Mouse (Mus musculus): Measurements from ENCODE around the gene Snx4. TPM values are rescaled to one million over a fixed set of nuclear protein-coding genes. Genes with fewer than 3 reads are reported as not detected.
A peak's percentile ranks its signal among the peaks of the same experiment; 100 is the strongest.
"Not testable (repeated sequence)": the region's sequence is repeated elsewhere in the genome, so short reads cannot be mapped to it uniquely, and the experiment has no call there.

Snx4 gene
- 82.2 and 83.6 TPM in 2 replicates for polyA plus RNA-seq (2015; fragmentation: Nextera tagmentation; extraction: Ambion mirVana)

DNA sequence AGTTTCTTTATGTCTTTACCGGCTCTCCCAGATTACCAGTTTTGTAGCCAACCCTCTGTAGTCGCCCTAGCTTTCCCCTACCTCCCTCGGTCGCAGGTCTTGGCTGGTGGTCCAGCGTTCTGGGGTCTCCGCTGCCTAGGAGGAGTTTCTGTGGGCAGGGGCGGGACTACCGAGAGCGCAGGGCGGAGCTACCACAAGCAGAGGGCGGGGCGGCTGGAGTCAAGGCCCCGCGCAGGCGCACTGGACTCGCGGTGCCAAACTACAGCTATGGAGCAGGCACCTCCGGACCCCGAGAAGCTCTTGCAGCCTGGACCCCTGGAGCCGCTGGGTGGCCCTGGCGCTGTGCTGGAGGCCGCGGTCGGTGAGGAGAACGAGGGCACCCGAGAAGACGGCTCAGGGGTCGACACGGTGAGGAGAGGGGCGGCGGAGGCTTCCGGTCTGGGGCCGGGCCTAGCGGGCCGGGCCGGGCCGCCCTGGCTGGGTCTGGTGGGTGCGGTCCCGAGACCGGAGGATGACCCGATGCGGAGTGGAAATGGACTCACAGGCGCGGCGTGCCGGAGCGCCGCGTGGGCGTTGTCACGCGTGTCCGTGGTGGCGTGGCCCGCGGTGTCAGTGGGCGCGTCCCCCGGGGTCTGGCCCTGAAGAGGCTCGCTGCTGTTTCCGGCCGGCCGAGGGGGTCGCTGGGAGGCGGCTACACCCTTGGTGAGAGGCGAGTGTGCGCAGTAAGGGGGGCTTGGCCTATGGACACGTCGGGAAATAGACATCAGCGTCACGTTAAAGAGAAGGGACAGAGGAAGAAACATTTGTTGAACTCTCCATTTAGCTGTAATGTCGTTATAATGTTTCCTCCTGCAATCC is at the start of gene Snx4:
Snx4 (plus strand) TSS at position 249 of the 858 bp plus-strand sequence.
- peak within 1 kb of the TSS; percentile 72 for H3K9ac ChIP-seq
- H3K27me3 ChIP-seq: no peaks in the 10 kb centered on the region
- peak within 1 kb of the TSS; percentile 54 for H3K4me2 ChIP-seq (replicated peaks)
- no peaks in the 10 kb centered on the region for H3K9me3 ChIP-seq (replicated peaks)
- WGBS: under 1% methylated on average over 72 of the region's 72 CpGs
- no peaks in the 10 kb centered on the region for H3K36me3 ChIP-seq
- ATAC-seq (ENCODE audit: insufficient number of reproducible peaks, low FRiP score, low TSS enrichment, low read depth): peak; percentile 93
- H3K4me3 ChIP-seq (replicated peaks): peak within 1 kb of the TSS; percentile 82
- peaks cover 20% of the 10 kb centered on the region for H3K4me1 ChIP-seq
- H3K27ac ChIP-seq (replicated peaks): peak within 1 kb of the TSS; percentile 77

GRCm38 (mm10) chr16:33210812-33211211 is 40.4 kb upstream of the Snx4 start:
- WGBS: 73% methylated on average over 2 of the region's 2 CpGs
- Histone ChIP-seq H3K36me3 (peaks cover 57% of the 10 kb centered on the region), H3K27ac (replicated peaks) (no peak overlapping the region), H3K9me3 (replicated peaks) (no peaks in the 10 kb centered on the region), H3K9ac (no peak overlapping the region), H3K4me3 (replicated peaks) (no peak overlapping the region), H3K27me3 (no peaks in the 10 kb centered on the region), H3K4me1 (no peaks in the 10 kb centered on the region), H3K4me2 (replicated peaks) (no peak overlapping the region)
- no peak for ATAC-seq (ENCODE audit: insufficient number of reproducible peaks, low FRiP score, low TSS enrichment, low read depth)

GRCm38 (mm10) chr16:33216313-33217003 is 34.8 kb upstream of the Snx4 start:
- no peak for ATAC-seq (ENCODE audit: insufficient number of reproducible peaks, low FRiP score, low TSS enrichment, low read depth)
- 82% methylated on average over 9 of the region's 9 CpGs for WGBS
- peaks cover 33% of the 10 kb centered on the region for H3K36me3 ChIP-seq
- no peaks in the 10 kb centered on the region for H3K9me3 ChIP-seq (replicated peaks)
- no peak overlapping the region for H3K4me3 ChIP-seq (replicated peaks)
- H3K4me2 ChIP-seq (replicated peaks): no peak overlapping the region
- H3K27me3 ChIP-seq: no peaks in the 10 kb centered on the region
- H3K9ac ChIP-seq: no peak overlapping the region
- H3K4me1 ChIP-seq: no peaks in the 10 kb centered on the region
- H3K27ac ChIP-seq (replicated peaks): no peak overlapping the region

- peaks cover 32% of the 10 kb centered on the region for H3K36me3 ChIP-seq
- not testable (repeated sequence) for H3K4me3 ChIP-seq (replicated peaks); H3K9ac ChIP-seq; H3K4me2 ChIP-seq (replicated peaks); H3K9me3 ChIP-seq (replicated peaks); H3K27me3 ChIP-seq; H3K27ac ChIP-seq (replicated peaks); ATAC-seq (ENCODE audit: insufficient number of reproducible peaks, low FRiP score, low TSS enrichment, low read depth); H3K4me1 ChIP-seq
- WGBS: 59% methylated on average over 3 of the region's 3 CpGs
Observed at GRCm38 (mm10) chr16:33217553-33218085, 33.6 kb upstream of the Snx4 start.

DNA sequence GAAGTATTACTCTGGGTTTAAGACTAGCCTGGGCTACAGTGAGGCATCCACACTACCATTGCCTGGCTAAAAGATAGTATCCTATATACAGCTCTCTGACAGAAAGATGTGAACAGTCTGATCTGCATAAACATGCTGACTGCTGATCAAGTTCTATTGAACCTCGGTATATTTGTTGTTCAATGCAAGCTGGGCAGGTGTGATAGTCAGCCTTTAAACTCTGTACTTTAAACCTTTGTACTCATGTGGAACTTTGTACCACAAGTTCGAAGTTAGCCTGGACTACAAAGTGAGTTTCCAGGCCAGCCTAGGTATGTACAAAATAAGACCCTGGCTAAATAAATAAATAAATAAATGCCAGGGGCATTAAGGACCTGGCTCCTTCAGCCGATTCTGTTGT is 28.8 kb upstream of the Snx4 start:
- Histone ChIP-seq H3K9me3 (replicated peaks) (no peaks in the 10 kb centered on the region), H3K36me3 (peaks cover 36% of the 10 kb centered on the region), H3K4me2 (replicated peaks) (no peak overlapping the region), H3K4me1 (no peaks in the 10 kb centered on the region), H3K9ac (no peak overlapping the region), H3K27me3 (no peaks in the 10 kb centered on the region), H3K4me3 (replicated peaks) (no peak overlapping the region), H3K27ac (replicated peaks) (no peak overlapping the region)
- ATAC-seq (ENCODE audit: insufficient number of reproducible peaks, low FRiP score, low TSS enrichment, low read depth): no peak
- 87% methylated on average over 3 of the region's 3 CpGs for WGBS

DNA sequence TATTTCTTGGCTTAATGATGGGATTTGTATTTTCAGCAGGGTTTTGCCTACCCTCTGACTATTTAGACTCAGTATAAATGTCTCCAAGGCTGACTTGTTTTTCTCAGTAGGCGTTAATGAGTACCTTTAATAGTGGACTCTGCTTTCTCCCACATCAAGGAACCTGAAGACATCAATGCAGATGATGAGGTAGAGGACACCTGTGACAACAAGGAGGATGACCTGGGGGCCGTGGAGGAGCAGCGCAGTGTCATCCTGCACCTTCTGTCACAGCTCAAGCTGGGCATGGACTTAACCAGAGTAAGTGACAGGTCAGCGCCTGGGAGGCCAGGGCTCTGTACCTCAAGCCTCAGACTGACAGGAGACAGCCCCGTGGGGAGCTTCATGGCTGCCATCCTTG is 26.9 kb upstream of the Snx4 start:
- H3K4me1 ChIP-seq: no peaks in the 10 kb centered on the region
- peaks cover 52% of the 10 kb centered on the region for H3K36me3 ChIP-seq
- no peaks in the 10 kb centered on the region for H3K27me3 ChIP-seq
- WGBS: 86% methylated on average over 5 of the region's 5 CpGs
- no peak overlapping the region for H3K4me2 ChIP-seq (replicated peaks)
- H3K27ac ChIP-seq (replicated peaks): no peak overlapping the region
- H3K9me3 ChIP-seq (replicated peaks): no peaks in the 10 kb centered on the region
- H3K4me3 ChIP-seq (replicated peaks): no peak overlapping the region
- H3K9ac ChIP-seq: no peak overlapping the region
- no peak for ATAC-seq (ENCODE audit: insufficient number of reproducible peaks, low FRiP score, low TSS enrichment, low read depth)

DNA sequence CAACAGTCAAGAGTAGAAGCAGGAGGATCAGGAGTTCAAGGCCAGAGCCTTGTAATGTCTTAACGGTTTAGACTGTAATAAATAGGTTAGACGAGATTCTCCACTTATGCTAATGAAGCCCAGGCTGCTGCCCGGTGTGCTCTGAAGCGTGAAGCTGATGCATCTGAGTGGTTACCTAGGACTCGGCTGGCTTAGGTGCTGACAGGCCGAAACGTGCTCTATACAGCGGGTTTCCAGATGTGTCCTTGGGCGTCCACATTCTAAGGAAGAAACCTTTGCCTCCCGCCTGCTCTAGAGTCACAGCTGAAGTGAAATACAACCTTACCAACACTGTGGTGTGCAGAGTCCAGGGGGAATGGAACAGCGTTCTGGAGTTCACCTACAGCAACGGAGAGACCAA is 17.1 kb upstream of the Snx4 start:
- H3K9me3 ChIP-seq (replicated peaks): no peaks in the 10 kb centered on the region
- WGBS: 78% methylated on average over 12 of the region's 12 CpGs
- no peak overlapping the region for H3K4me3 ChIP-seq (replicated peaks)
- H3K27ac ChIP-seq (replicated peaks): no peak overlapping the region
- no peak overlapping the region for H3K4me2 ChIP-seq (replicated peaks)
- H3K4me1 ChIP-seq: no peaks in the 10 kb centered on the region
- no peak overlapping the region for H3K9ac ChIP-seq
- no peaks in the 10 kb centered on the region for H3K27me3 ChIP-seq
- H3K36me3 ChIP-seq: peaks cover 33% of the 10 kb centered on the region
- no peak for ATAC-seq (ENCODE audit: insufficient number of reproducible peaks, low FRiP score, low TSS enrichment, low read depth)

DNA sequence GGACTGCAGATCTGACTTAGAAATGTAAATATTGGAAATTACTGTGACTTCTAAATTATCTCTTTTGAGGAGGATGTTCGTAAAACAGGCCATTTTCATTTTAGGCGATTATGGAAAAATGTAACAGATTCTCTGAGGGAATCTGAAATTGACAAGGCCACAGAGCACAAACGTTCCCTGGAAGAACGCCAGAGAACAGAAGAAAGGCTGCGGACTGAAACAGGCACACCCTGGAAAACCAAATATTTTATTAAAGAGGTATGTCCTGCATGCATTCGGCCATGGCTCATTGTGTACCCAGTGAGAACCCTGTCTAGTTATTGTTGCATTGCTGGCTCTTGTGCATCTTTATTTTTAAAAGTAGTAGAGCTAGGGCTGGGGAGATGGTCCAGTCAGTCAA is 15.1 kb upstream of the Snx4 start:
- no peaks in the 10 kb centered on the region for H3K27me3 ChIP-seq
- peak overlapping the region; percentile 63; the same call in 1 of the 2 replicates for H3K27ac ChIP-seq (replicated peaks)
- no peaks in the 10 kb centered on the region for H3K4me1 ChIP-seq
- ATAC-seq (ENCODE audit: insufficient number of reproducible peaks, low FRiP score, low TSS enrichment, low read depth): no peak
- no peak overlapping the region for H3K9ac ChIP-seq
- 37% methylated on average over 6 of the region's 6 CpGs for WGBS
- no peaks in the 10 kb centered on the region for H3K9me3 ChIP-seq (replicated peaks)
- H3K4me3 ChIP-seq (replicated peaks): no peak overlapping the region
- H3K4me2 ChIP-seq (replicated peaks): no peak overlapping the region
- peaks cover 41% of the 10 kb centered on the region for H3K36me3 ChIP-seq

DNA sequence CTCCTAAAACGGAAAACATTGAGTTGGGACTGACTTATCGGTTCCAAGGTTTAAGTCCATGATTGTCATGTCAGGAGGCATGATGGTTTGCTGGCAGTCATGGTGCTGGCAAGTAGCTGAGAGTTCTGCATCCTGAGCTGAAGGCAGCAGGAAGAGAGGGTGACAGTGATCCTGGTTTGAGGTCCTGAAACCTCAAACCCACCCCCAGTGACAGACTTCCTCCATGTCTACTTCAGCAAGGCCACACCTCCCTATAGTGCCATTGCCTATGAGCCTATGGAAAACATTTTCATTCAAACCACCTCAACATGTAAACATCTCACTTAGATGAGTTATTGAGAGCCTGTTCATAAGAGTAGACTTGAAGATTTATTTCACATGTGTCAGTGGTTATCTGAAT is 11.9 kb upstream of the Snx4 start:
- peaks cover 57% of the 10 kb centered on the region for H3K36me3 ChIP-seq
- H3K27me3 ChIP-seq: no peaks in the 10 kb centered on the region
- H3K9me3 ChIP-seq (replicated peaks): no peaks in the 10 kb centered on the region
- no peak for ATAC-seq (ENCODE audit: insufficient number of reproducible peaks, low FRiP score, low TSS enrichment, low read depth)
- H3K4me3 ChIP-seq (replicated peaks): no peak overlapping the region
- no peak overlapping the region for H3K27ac ChIP-seq (replicated peaks)
- no peak overlapping the region for H3K9ac ChIP-seq
- H3K4me1 ChIP-seq: no peaks in the 10 kb centered on the region
- H3K4me2 ChIP-seq (replicated peaks): no peak overlapping the region
- 93% methylated on average over 2 of the region's 2 CpGs for WGBS

- Histone ChIP-seq H3K4me1 (no peaks in the 10 kb centered on the region), H3K9me3 (replicated peaks) (no peaks in the 10 kb centered on the region), H3K27me3 (no peaks in the 10 kb centered on the region), H3K36me3 (peaks cover 55% of the 10 kb centered on the region), H3K27ac (replicated peaks) (no peak overlapping the region), H3K4me2 (replicated peaks) (no peak overlapping the region), H3K4me3 (replicated peaks) (no peak overlapping the region), H3K9ac (no peak overlapping the region)
- 74% methylated on average over 6 of the region's 6 CpGs for WGBS
- ATAC-seq (ENCODE audit: insufficient number of reproducible peaks, low FRiP score, low TSS enrichment, low read depth): no peak
Observed at GRCm38 (mm10) chr16:33242046-33242445, 9.2 kb upstream of the Snx4 start.

DNA sequence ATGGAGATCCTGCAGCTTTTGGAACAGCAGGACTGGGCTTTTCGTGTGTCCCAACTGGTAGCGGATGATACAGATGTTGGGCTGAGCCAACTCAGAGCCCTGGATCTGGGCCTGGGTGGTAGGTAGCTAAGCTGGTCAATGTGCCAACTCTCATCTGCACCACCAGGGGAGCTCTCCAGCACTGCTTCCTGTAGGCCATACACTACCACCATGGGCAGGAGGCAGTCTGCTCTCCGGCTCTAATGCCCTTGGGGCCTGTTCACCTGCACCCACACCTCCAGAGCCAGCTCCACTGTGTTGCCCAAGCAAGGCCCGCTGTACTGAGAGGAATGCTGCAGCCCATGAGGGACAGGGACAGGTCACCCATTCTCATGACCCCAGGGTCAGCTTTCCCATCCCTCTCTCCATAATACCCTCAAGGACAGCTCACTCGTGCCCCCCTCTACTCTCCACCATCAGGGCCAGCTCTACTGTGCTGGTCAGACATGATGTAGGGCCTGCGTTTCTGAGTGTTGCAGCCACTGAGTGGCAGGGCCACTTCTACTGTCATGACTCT is 7.0 kb upstream of the Snx4 start:
- Histone ChIP-seq H3K4me2 (replicated peaks) (no peak overlapping the region), H3K9me3 (replicated peaks) (no peaks in the 10 kb centered on the region), H3K4me1 (no peaks in the 10 kb centered on the region), H3K9ac (no peak overlapping the region), H3K27me3 (no peaks in the 10 kb centered on the region), H3K27ac (replicated peaks) (no peak overlapping the region), H3K36me3 (peaks cover 42% of the 10 kb centered on the region), H3K4me3 (replicated peaks) (no peak overlapping the region)
- 89% methylated on average over 6 of the region's 6 CpGs for WGBS
- peak; percentile 29; the same call in 1 of the 2 replicates for ATAC-seq (ENCODE audit: insufficient number of reproducible peaks, low FRiP score, low TSS enrichment, low read depth)
